Comparison of ENCODE assay signal across 7 mouse cellular contexts in genomic region chr8:107435962-107436831, GRCm38 (mm10). TPM values are rescaled to one million over a fixed set of nuclear protein-coding genes. Genes with fewer than 3 reads are reported as not detected.
DNase-seq lines count a peak whose midpoint lies in the region; ATAC-seq and TF ChIP-seq lines count a peak whose summit lies in the region.

Wwp2 (plus strand) TSS chr8:107436365.

- ATAC-seq in granulocyte monocyte progenitor cell, adult 5-6 weeks (replicated peaks; ENCODE audit: poor library complexity, severe bottlenecking), result peak; percentile 78
- peak; percentile 77 for ATAC-seq in intestine, postnatal 0 days

- intact Hi-C loops in left cerebral cortex, postnatal 36 days (cut with DNase I), result no loop called here

- H3K9ac ChIP-seq in intestine, postnatal 0 days (ENCODE audit: low read depth, low read length), result peak within 1 kb of the TSS; percentile 91

- DNase-seq in adrenal gland, adult 2 months, result peak; percentile 85
- peak; percentile 91 for DNase-seq in embryonic facial prominence, embryonic 10.5 days (ENCODE audit: low spot score)
- peak; percentile 78 to 81 for DNase-seq in left cerebral cortex, postnatal 36 days (ENCODE audit: low spot score in 2 of 2)
- DNase-seq in midbrain, embryonic 10.5 days (ENCODE audit: low spot score), result peak; percentile 86
- DNase-seq in right cerebral cortex, postnatal 36 days (ENCODE audit: low spot score in 2 of 2), result peak; percentile 53 to 62

- 1% methylated on average over 81 of the region's 81 CpGs for WGBS in embryonic facial prominence, embryonic 10.5 days
- WGBS in intestine, postnatal 0 days, result under 1% methylated on average over 63 of the region's 81 CpGs
- under 1% methylated on average over 61 of the region's 81 CpGs for WGBS in midbrain, embryonic 10.5 days

- peak within 1 kb of the TSS; percentile 89 for H3K4me3 ChIP-seq in embryonic facial prominence, embryonic 10.5 days
- peak within 1 kb of the TSS; percentile 90 for H3K4me3 ChIP-seq in intestine, postnatal 0 days (ENCODE audit: low read depth, low read length)
- peak within 1 kb of the TSS; percentile 86 for H3K4me3 ChIP-seq in midbrain, embryonic 10.5 days

- H3K27ac ChIP-seq in embryonic facial prominence, embryonic 10.5 days (replicated peaks), result peak within 1 kb of the TSS; percentile 93
- H3K27ac ChIP-seq in intestine, postnatal 0 days (ENCODE audit: low read depth, low read length), result peak within 1 kb of the TSS; percentile 99
- peak within 1 kb of the TSS; percentile 93 for H3K27ac ChIP-seq in midbrain, embryonic 10.5 days (replicated peaks)

- TF ChIP-seq CTCF in intestine, postnatal 0 days (IDR thresholded peaks at IDR 0.05; ENCODE audit: low read depth), result peak; percentile 36; the same call in 1 of the 2 replicates

- no peaks in the 10 kb centered on the region for H3K9me3 ChIP-seq in embryonic facial prominence, embryonic 10.5 days
- no peaks in the 10 kb centered on the region for H3K9me3 ChIP-seq in intestine, postnatal 0 days (ENCODE audit: control insufficient read depth)
- no peaks in the 10 kb centered on the region for H3K9me3 ChIP-seq in midbrain, embryonic 10.5 days (replicated peaks)

- H3K36me3 ChIP-seq in embryonic facial prominence, embryonic 10.5 days (replicated peaks), result 0 out of 2 replicates have a peak, but pooled peaks cover 1% of the 10 kb centered on the region
- H3K36me3 ChIP-seq in intestine, postnatal 0 days (ENCODE audit: control insufficient read depth, insufficient read depth), result no peaks in the 10 kb centered on the region
- peaks cover 3% of the 10 kb centered on the region; the same call in 1 of the 2 replicates for H3K36me3 ChIP-seq in midbrain, embryonic 10.5 days

- H3K4me1 ChIP-seq in embryonic facial prominence, embryonic 10.5 days, result peaks cover 20% of the 10 kb centered on the region
- 0 out of 2 replicates have a peak, but pooled peaks cover 7% of the 10 kb centered on the region for H3K4me1 ChIP-seq in intestine, postnatal 0 days (replicated peaks; ENCODE audit: control insufficient read depth, insufficient read depth, low read length)
- peaks cover 19% of the 10 kb centered on the region for H3K4me1 ChIP-seq in midbrain, embryonic 10.5 days

- H3K4me2 ChIP-seq in intestine, postnatal 0 days (replicated peaks; ENCODE audit: low read depth), result peak within 1 kb of the TSS; percentile 69

- no peaks in the 10 kb centered on the region for H3K27me3 ChIP-seq in embryonic facial prominence, embryonic 10.5 days (replicated peaks; ENCODE audit: low read depth, poor library complexity, severe bottlenecking)
- no peaks in the 10 kb centered on the region for H3K27me3 ChIP-seq in intestine, postnatal 0 days (replicated peaks; ENCODE audit: control insufficient read depth, insufficient read depth, low read length)
- no peaks in the 10 kb centered on the region for H3K27me3 ChIP-seq in midbrain, embryonic 10.5 days (ENCODE audit: low read depth, poor library complexity, severe bottlenecking)

RNA-seq across cellular contexts. Expression of gene Wwp2, which starts in this region (rescaled TPM):
- total RNA-seq in adrenal gland, adult 2 months (2021), result 10 to 100 TPM; 30.8 to 34.5 TPM
- polyA plus RNA-seq in adrenal gland, adult 2 months (2012; rRNA removed), result 20.3 and 22.2 TPM in 2 replicates
- 62.2 and 67.5 TPM in 2 replicates for polyA plus RNA-seq in embryonic facial prominence, embryonic 10.5 days (2016; fragmentation: Nextera tagmentation; extraction: Ambion mirVana)
- 48.3 and 55.4 TPM in 2 replicates for total RNA-seq in granulocyte monocyte progenitor cell, adult 5-6 weeks (2014; fragmentation: Nextera tagmentation)
- total RNA-seq in granulocyte monocyte progenitor cell, adult 5-6 weeks (2017), result 51.4 and 73.0 TPM in 2 replicates
- polyA plus RNA-seq in intestine, postnatal 0 days (2015; fragmentation: Nextera tagmentation; extraction: Ambion mirVana), result 34.9 and 37.4 TPM in 2 replicates
- total RNA-seq in left cerebral cortex, postnatal 36 days (2021), result 10 to 100 TPM; 37.6 to 40.5 TPM
- polyA plus RNA-seq in midbrain, embryonic 10.5 days (2016; fragmentation: Nextera tagmentation; extraction: Ambion mirVana), result 54.4 and 61.8 TPM in 2 replicates

Comparison
In these comparisons a context has a peak if more than half of its experiments do, and no peak if none do; other contexts are left out.
1. Peak in every context shown above with its lines: DNase-seq, ATAC-seq, H3K4me3 ChIP-seq and H3K27ac ChIP-seq.